Mouse (Mus musculus) frontal cortex, postnatal 25 days (tissue): ENCODE measurements around the gene Mobp.

Experiments used
- DNase-seq, 2 experiments: peaks; one replicate each; pipeline ENCODE4 v3.0.0; 2022; ENCODE audit warnings: low spot score in 2 of 2

Gene Mobp

DNA sequence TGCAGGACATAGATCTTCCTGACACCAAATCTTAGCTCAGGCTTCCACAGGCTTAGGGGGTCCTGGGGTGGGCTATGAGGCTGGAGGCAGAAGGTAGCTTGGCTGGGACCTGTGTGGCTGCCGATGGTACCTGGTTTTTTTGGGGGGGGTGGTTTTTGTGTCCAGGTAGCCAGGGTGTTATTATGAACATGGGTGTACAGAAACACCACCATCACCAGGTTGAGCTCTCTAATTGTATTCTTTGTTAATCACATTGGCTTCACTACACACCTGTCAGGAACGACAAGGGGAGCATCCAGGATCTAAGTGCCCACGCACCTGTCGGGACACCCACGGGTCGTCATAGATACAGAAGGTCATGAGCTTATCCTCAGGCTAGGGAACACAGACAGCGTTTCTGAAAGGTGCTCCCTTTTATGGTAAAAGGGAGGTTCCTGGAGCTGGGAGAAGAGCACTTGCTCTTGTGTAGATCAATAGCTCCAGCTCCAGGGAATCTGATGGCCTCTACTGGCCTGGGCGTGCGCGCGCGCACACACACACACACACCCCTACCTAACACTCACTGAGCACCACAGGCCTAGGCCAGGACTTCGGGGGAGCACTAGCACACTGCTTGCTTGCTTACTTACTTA, 14.9 kb upstream of the Mobp start:
- no peak for DNase-seq

DNA sequence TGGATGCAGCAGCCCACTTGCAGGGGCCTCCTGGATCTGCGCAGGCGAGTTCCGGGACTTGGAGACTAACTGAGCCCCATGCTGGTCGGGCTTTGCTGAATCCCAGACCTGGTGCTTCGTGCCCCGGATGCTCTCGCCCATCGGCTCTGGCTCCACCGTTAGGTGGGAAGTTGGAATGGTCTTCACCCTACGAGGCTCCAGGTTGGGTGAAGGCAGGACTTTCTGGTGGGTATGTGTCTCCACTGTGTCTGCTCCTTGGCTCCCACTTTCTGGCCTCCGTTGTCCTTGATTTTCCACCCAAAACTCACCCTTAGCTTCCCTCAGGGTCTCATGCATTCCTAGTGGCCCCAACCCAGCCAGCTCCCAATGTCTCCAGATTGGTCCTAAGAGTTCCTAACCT, 14.1 kb upstream of the Mobp start:
- DNase-seq, result no peak

DNA sequence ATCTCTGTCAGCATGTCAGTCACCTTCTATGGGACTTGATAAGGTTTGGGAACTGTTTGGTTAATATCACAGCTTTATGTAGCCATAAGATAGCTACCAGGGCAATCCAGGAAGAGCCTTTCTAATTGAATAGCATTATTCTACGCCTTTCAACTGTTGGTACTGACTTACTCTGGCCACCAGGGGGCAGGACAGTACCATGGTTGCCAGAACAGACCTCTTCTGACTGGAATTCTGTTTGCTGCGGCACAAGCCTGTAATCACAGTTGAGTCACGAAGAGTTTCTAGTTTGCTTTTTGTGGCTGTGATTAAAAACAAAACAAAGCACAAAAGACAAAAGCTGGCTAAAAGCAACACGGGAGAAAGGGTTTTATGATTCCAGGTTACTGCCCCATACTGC, 8.9 kb upstream of the Mobp start:
- DNase-seq, result peak; percentile 64 to 82

DNA sequence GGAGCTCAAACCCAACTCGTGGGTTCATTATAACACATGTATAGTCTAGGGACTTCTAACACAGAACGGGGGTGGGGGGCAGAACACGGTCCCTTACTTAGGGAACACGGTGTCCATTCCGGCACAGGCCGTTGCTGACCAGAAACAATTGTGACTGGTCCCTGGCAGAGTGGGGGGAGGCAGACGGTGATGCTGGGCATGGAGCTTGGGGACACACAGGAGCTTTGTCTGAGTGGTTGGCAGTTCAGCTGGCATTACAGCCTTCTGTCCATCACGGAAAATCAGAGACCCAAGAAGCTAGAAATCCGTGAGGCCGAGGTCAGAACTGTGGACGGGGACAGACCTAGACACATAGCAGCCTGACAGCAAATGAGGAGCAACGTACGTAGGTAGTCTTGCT, 5.0 kb upstream of the Mobp start:
- no peak for DNase-seq

DNA sequence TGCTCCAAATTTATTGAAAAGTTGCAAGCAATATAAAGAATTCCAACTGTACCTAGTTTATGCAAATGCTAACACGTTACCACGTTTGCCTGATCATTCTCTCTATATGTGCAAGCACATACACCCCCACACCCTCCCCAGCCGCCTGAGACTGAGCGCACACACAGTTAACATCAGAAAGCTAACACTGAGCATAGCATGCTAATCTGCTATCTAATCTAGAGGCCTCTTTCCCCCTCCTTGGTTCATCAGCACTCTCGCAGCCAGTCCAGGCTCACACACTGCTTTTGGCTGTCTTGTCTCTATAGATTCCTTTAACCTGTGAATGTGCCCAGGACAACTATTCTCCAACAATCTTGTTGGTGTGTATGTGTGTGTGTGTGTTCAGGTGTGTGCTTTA, 1.6 kb downstream of the Mobp start:
- no peak for DNase-seq

DNA sequence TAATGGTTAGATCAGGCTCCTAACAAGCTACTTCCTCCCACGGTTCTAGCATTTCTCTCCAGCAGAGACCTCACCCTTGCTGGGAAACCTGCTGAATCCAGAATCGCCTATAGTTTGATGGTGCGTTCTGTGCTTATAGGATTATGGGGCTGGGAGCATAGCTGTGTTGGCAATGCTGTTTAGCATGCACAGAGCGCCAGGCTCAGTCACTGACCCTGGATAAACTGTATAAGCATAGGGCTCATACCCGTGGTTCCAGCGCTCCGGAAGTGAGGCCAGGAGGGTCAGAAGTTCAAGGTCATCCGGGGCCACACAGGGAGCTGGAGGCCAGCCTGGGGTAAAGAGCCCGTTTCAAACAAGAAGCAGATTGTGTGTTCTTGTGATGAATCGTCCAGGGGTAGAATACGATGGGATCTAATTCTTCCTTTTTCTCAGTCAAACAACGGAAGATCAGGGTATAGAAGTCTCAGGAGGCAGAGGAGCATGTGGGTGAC, 2.4 kb downstream of the Mobp start:
- no peak for DNase-seq

DNA sequence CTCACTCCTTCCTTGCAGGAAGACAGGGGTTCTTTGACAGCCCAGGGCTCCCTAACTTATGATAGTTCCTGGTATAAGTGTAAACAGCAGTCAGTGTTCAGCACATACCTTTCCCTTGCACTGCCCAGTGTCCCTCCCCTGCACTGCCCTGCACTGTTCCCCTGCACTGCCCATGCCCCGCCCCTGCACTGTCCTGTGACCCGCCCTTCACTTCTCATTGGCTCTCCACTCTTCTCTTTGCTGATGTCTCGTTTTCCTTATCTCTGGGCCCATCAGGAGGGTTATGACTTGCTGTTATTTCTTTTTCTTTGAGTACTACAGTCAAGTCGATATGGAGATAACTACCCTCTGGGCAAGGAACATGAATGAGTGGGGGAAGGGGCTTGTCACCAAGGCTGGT, 8.5 kb downstream of the Mobp start:
- no peak for DNase-seq

DNA sequence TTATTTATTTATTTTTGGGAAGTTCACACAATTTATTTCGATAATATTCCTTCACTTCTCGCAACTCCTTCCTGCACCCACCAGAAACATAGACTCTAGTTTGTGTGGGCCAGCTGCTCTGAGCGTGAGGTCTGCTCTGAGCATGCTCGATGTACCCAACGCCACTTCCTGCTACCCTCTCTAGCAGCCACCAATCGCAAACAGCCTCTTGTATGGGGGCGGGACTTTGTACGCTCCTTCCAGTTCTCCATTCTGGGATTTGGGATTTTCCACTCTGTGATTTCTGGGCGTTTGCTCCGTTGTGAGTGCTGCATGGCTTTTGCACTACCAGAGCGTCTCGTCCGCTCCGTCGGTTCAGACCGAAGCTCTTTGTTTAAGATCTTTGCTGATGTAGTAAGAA, 14.4 kb downstream of the Mobp start:
- DNase-seq, result no peak

DNA sequence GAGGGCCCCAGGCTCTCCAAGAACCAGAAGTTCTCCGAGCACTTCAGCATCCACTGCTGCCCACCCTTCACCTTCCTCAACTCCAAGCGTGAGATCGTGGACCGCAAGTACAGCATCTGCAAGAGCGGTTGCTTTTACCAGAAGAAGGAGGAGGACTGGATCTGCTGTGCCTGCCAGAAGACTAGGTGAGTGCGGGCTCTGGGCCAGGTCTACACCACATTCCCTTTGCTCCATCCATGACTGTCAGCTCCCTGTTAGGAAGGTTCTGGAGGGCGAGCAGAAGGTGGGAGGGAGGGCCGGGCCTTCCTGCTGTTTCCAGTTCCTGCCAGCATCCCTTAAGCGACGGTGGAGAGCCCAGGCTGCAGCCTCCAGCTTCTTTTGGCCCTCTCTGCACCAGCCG, 18.3 kb downstream of the Mobp start:
- no peak for DNase-seq

DNA sequence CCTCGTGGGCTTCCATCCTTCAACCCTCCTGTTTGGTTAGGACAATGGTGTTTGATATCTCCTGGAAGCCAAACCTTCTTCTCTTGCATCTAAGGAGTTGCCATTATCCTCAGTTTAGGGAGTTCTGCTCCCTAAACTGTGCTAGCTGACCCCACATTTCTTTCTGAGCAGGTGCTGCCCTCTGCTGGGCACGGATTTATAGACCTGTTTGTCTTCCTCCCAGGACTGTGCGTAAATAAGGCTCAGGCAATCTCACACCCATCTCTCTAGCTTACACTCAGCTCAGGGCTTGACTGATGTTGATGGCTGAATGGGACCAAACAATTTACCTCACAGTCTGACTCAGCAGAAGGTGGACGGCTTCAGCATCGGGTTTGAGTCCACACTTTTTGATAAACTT, 21.8 kb downstream of the Mobp start:
- peak; percentile 53 to 68 for DNase-seq

DNA sequence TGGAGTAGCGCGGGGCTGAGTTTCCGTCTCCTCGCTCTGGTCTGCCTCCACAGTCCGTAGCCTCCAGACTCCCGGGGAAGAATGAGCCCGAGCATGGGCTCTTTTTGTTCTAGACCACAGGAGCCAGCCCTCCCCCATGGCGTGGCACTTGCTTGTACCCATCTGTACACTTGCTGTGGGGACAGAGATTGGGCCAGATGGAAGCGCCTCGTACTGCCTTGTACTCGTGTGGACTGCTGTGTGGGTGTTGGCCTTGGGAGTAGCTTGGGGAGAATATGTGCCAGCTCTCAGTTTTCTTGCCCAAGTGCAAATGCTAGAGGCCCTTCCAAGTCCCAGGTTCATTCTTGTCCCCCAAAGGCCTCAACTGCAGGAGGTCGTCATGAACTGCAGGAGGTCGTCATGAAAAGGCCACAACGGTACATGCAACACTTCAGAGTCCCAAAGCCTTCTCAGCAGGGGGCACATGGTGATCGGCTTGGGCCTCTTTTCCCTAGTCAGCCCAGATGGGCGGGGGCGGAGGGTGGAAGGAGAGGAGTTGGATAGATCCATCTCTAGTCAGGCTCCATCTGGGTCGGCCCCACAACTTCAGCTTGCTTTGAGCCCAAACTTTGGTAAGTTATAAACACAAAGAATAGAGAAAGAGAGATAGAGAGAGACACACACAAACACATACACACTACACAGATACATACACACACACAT, 25.1 kb downstream of the Mobp start:
- peak; percentile 28 to 29 for DNase-seq

DNA sequence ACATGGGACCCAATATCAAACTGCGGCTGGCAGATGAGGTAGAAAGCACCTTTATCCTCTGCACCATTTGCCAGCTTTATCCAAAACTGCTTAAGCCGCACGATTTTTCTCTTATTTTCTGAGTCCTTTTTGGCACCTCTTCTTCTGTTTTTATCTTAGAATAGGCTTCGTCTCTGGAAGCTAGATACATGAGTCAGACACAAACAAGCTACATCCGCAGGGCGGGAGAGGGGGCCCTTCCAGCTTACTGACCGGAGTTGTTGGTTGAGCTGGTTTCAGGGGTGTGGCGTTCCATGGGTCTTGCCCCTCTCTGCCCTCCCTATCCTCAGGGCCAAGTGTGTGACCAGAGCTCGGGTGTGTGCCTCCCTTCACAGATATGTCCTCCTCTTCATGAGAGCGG, 29.3 kb downstream of the Mobp start:
- DNase-seq, result no peak

DNA sequence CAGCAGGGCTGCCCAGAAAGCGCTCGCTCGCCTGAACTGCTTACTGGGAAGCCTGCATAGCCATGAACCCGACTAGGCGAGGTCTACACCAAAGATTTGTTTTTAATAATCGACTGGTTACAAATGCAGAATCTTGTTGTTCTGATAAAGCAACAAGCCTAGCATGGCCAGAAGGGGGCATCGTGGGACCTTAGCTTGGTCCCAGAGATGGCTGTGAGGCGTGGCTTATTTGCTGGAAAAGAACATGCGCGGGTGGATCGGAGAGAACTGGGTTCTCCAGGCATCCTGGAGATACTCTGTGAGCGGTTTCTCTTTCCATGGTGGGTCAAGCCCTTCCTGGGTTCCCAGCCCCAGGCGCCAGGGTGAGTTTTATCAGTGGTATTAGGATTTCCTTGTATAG, 35.0 kb downstream of the Mobp start:
- peak; percentile 42 to 58 for DNase-seq

DNA sequence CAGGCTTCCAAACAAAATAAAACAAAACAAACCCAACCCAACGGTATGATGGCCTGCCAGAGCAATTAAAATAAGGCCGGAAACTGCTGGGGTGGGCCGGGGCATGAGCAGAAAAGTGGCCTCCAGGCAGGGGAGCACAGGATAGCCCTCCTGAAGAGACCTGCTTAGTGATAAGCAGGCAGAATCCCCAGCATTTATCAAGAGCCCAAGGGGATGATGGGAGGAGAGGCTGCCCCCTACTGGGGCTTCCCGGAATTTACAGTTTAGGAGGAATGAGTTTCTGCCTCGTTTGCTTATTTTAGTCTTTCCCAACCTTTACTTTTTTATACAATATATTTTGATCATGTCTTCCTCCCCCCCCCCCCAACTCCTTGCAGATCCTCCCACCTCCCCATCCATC, 37.3 kb downstream of the Mobp start:
- DNase-seq, result no peak

DNA sequence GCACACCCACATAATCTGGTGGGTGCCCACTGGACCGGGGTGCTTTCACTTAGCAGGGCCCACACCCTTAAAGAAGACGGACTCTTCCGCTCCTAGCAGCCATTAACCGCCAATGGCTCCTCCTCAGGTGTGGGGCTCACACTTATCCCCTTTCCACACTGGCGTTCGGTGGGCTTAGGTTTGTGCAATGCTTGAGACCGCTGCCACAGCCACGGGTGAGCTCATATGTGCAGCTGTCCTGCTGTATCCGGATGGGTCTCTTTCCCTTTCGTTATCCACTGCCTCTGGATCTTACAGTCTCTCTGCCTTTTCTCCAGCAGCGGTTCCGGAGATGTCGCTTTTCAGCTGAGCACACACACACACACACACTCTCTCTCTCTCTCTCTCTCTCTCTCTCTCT, 41.4 kb downstream of the Mobp start:
- DNase-seq, result no peak

DNA sequence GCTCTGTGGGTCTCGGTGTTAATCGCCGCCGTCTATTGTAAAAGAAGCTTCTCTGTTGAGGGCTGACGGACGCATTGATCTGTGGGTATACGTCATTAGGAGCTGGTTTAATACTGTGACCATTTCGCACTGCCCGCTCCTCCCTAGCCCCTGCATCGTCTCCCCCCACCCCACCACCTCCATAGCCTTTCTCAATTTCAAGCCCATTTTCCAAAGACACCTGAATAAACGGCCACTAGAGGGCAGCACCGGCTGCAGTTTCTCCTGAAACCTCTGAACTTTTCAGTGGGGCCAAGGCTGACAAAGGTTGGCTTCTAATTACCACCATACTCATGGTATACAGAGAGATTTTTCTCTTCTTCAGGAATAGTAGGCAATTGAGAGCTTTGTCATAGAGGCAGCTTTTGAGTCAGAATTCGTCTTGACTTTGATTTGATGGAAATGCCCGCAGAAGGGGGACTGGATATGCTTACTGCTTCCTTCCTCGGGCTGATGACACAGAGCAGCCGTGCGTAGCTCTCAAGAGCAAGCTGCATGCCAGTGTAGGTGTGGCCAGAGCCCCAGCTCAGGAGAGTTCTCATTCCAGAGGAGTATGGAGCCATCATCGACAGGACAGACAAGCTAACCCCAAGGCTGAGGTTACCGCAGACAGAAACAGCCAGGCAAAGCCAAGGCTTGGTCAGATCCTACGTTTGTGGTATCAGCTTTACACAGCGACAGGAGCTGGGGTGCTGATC, 42.0 kb downstream of the Mobp start:
- DNase-seq, result peak; percentile 90 to 95

DNA sequence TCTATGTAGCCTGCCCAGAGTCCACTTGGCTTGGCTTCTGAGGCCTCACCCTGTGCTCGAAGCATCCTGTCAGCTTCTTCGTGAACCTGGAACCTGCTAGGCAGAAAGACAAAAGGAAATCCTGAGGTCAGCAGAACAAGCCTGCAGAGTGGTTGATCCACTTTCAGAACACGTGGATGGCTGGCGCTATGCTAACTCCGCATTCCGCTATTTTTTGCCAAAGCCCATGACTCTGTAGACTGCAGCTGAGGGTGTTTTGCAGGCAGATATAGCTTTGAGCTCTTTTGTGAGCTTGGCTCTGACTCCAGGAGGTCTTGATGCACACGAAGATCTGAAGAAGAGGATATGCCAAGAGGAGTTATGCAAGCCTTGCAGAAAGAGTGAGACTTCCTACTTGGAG, 43.2 kb downstream of the Mobp start:
- peak; percentile 31 to 36 for DNase-seq

DNA sequence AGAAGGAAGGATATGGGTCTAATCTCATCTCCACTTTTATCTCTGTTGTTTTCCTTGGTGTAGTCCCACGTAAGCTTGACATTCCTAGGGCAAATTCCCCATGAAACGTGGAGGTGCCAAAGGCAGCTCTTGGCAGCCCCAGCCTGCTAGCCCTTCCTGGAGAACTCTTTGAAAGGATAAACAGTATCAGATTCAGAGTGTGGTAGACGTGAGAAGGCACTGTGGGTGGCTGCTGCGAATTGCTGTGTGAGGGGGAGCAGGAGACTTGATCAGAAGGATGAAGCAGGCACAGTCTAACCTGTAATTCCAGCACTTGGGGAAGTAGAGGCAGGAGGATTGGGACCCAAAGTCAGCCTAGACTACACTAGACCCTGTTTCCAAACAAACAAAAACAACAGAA, 51.4 kb downstream of the Mobp start:
- DNase-seq, result no peak

DNA sequence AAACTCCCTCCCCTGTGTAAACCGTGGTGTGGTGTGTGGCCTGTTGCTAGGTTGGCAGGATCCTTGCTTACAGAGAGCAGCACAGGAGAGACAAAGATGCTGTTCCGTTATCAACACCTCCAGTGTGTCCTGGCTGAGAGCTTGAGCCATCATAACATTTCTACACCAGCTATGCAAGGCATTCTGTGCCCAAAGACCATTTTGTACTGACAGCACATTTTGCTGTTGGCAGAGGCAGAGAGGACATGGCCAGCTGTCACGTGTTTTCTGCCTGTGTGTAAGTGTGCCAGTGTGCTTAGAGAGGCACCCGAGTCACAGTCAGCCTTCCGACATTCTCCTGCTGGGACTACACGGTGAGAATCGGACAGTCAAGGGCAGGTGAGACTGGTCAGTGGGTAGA, 52.2 kb downstream of the Mobp start:
- no peak for DNase-seq

DNA sequence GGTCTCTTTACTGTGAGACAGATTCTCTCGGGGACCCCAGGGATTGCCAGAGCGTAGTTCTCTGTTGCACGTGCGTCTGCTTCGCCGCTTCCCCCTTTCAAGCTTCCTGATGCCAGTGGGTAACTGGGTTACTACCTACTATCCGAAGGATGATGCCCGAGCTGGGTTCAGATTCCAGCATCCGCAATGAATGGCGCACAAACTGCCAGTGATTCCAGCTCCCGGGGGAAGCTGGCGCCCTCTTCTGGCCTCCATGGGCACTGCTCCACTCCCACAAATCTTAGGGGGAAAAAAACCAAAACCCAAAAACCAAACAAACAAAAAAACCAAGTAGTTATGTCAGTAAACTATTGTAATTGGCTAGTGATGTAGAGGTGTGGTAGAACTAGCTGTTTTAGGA, 53.2 kb downstream of the Mobp start:
- DNase-seq, result no peak

DNA sequence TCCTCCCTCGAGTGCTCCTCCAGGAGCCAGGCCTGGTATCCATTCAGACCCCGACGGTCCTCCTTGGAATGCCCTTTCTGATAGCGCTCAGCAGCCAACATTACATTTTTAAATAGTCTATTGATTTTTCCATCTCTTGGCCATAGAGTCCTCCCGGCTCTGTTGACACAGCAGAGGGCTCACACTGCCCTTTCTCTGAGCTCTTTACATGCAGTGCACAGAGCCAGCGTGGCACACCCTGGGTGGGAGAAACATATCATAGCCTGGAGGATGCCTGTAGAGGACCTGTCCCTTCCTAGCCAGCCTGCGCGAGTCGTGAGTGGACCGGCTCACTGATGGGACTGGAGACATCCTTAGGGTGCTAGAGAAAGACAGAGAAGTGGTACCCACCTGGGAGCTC, 54.4 kb downstream of the Mobp start:
- DNase-seq, result no peak

DNA sequence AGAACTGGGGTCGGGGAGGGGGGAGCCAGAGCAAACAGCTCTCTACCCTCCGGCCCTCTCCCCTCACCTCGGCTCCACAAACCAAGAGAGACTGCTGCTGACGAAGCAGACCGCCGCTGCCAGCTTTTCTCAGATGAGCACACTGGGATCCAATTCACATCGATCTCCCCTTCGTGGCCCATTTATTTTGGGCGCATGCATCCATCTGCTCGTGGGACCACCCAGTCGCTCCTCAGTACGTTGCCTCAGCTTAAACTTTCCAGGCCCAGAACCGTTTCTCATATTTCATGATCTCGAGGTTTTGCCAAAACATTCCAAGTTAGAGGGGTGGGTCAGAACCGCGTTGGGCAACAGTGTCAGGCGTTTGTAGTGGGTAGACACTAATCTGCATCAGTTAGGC, 57.4 kb downstream of the Mobp start:
- DNase-seq, result no peak

DNA sequence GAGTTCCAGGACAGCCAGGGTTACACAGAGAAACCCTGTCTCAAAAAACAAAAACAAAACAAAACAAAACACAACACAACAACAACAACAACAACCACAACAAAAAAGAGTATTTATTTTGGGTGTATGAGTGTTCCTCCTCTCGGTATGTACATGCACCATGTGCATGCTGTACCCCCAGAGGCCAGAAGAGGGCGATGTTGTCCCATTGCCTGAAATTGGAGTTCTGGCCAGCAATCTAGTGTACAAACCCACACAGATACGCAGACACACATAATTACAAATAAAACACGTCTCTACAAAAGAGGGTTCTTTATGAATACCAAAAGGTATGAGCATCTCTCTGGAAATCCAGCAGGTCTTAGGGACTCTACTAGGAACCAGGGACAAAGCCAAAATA, 60.6 kb downstream of the Mobp start:
- DNase-seq, result no peak
